Mouse (Mus musculus) ES-E14 (cell line): ENCODE results near the gene Galnt13. TPM values are rescaled to one million over a fixed set of nuclear protein-coding genes. Genes with fewer than 3 reads are reported as not detected.
"Not testable (repeated sequence)": the region's sequence is repeated elsewhere in the genome, so short reads cannot be mapped to it uniquely, and the experiment has no call there.

Experiments used
- DNase-seq: peaks from one replicate; pipeline ENCODE4 v3.0.0-alpha.2; 2013; ENCODE audit warnings: low read depth, low spot score
- H3K27ac ChIP-seq: 2 replicates; pipeline ENCODE4 v1.5.1; 2012; ENCODE audit warnings: low read depth, mild to moderate bottlenecking, low read length, moderate library complexity, mixed read lengths; ENCODE audit not compliant: poor library complexity, insufficient read depth, severe bottlenecking
- H3K36me3 ChIP-seq: 2 replicates; pipeline ENCODE4 v1.6.1; 2012; ENCODE audit warnings: mild to moderate bottlenecking, low read length, moderate library complexity, mixed read lengths; ENCODE audit not compliant: control insufficient read depth, poor library complexity, insufficient read depth, severe bottlenecking
- H3K4me1 ChIP-seq, 2 experiments: fragments of 150-350 bp in 1 of 2; sonication (generic) in 1 of 2; 2 replicates each; pipeline ENCODE4 v1.6.1; 2012; ENCODE audit warnings: low read length in 2 of 2, mild to moderate bottlenecking in 1 of 2, mixed read lengths in 1 of 2; ENCODE audit not compliant: control insufficient read depth in 2 of 2, insufficient read depth in 2 of 2, poor library complexity in 1 of 2
- H3K4me3 ChIP-seq, 2 experiments: fragments of 150-350 bp in 1 of 2; sonication (generic) in 1 of 2; 2 replicates each; pipeline ENCODE4 v1.5.1; 2012; ENCODE audit warnings: low read length in 2 of 2, low read depth in 1 of 2, mild to moderate bottlenecking in 1 of 2, mixed read lengths in 1 of 2; ENCODE audit not compliant: insufficient read depth in 1 of 2, poor library complexity in 1 of 2, severe bottlenecking in 1 of 2
- H3K9ac ChIP-seq: 2 replicates; pipeline ENCODE4 v1.6.1; 2012; ENCODE audit warnings: low read depth, mild to moderate bottlenecking, low read length, mixed read lengths; ENCODE audit not compliant: poor library complexity, insufficient read depth, severe bottlenecking
- H3K9me3 ChIP-seq: fragments of 150-350 bp; sonication (generic); 2 replicates; pipeline ENCODE4 v1.6.1; 2012; ENCODE audit warnings: low read depth, mild to moderate bottlenecking, low read length; ENCODE audit not compliant: control insufficient read depth, insufficient read depth
- CHD2 ChIP-seq: IDR thresholded peaks from 2 replicates; pipeline ENCODE4 v1.6.1; 2014; ENCODE audit warnings: mild to moderate bottlenecking, low read depth, low read length, inconsistent platforms
- HCFC1 ChIP-seq: IDR thresholded peaks from 2 replicates; pipeline ENCODE4 v1.6.1; 2012; ENCODE audit warnings: low read length, inconsistent platforms, borderline replicate concordance; ENCODE audit not compliant: insufficient read depth
- MAFK ChIP-seq: IDR thresholded peaks from 2 replicates; pipeline ENCODE4 v1.6.1; 2014; ENCODE audit warnings: mild to moderate bottlenecking, low read depth, low read length, inconsistent platforms; ENCODE audit not compliant: insufficient read depth
- ZC3H11A ChIP-seq: IDR thresholded peaks from 2 replicates; pipeline ENCODE4 v1.6.1; 2012; ENCODE audit warnings: low read depth, mild to moderate bottlenecking, inconsistent platforms, low read length, borderline replicate concordance
- ZNF384 ChIP-seq: IDR thresholded peaks from 2 replicates; pipeline ENCODE4 v1.6.1; 2012; ENCODE audit warnings: low read depth, low read length, inconsistent platforms
- in situ Hi-C, 2 experiments: fragments of 600-800 bp; cut with MboI; formaldehyde crosslinking; loops; one replicate each; pipeline ENCODE4 v1.15.1; 2025; ENCODE audit warnings: low sequenced_read_pairs in 2 of 2, inconsistent platforms in 1 of 2; ENCODE audit not compliant: unreplicated experiment in 2 of 2
- total RNA-seq: library from RNA; depleted of rRNA; stranded (reverse); fragments of 300-350 nt; gene quantifications from 2 replicates; pipeline ENCODE4 v1.2.3, GENCODE M21; 2012

The Galnt13 gene
- total RNA-seq, 1 experiment: 0.27 TPM

GRCm38 (mm10) chr2:54936369-54936768 is 500.3 kb downstream of the Galnt13 start:
- Histone ChIP-seq H3K36me3 (no peaks in the 10 kb centered on the region), H3K4me3 (no peak overlapping the region), H3K9ac (no peak overlapping the region), H3K9me3 (no peaks in the 10 kb centered on the region), H3K4me1 (0 out of 4 replicates have a peak, but pooled peaks cover 0 to 1% of the 10 kb centered on the region in 2 experiments), H3K27ac (no peak overlapping the region; the same call in 1 of the 2 replicates)
- no peak for DNase-seq
- in situ Hi-C loops: no loop called here
- no peak for TF ChIP-seq MAFK
- no peak for TF ChIP-seq HCFC1
- no peak for TF ChIP-seq CHD2
- TF ChIP-seq ZNF384: no peak
- TF ChIP-seq ZC3H11A: no peak

GRCm38 (mm10) chr2:54937306-54937705 is 501.2 kb downstream of the Galnt13 start:
- peak; percentile 39 for DNase-seq
- H3K9me3 ChIP-seq: no peaks in the 10 kb centered on the region
- H3K36me3 ChIP-seq: no peaks in the 10 kb centered on the region
- H3K4me1 ChIP-seq: 0 out of 4 replicates have a peak, but pooled peaks cover 0 to 1% of the 10 kb centered on the region in 2 experiments
- H3K27ac ChIP-seq: peak overlapping the region; percentile 47; the same call in 1 of the 2 replicates
- TF ChIP-seq CHD2 (no peak), ZNF384 (no peak), HCFC1 (no peak), ZC3H11A (no peak), MAFK (no peak)
- no peak overlapping the region for H3K9ac ChIP-seq
- H3K4me3 ChIP-seq: no peak overlapping the region
- in situ Hi-C loops: no loop called here

- Histone ChIP-seq H3K9ac (no peak overlapping the region), H3K4me3 (no peak overlapping the region), H3K9me3 (no peaks in the 10 kb centered on the region), H3K36me3 (no peaks in the 10 kb centered on the region), H3K27ac (no peak overlapping the region; the same call in 1 of the 2 replicates), H3K4me1 (0 out of 4 replicates have a peak, but pooled peaks cover 0 to 1% of the 10 kb centered on the region in 2 experiments)
- TF ChIP-seq ZNF384 (no peak), MAFK (no peak), CHD2 (no peak), ZC3H11A (no peak), HCFC1 (no peak)
- no peak for DNase-seq
- in situ Hi-C loops: no loop called here
These were observed 502.0 kb downstream of the Galnt13 start for GRCm38 (mm10) chr2:54938075-54938474.

- Histone ChIP-seq H3K4me1 (no peaks in the 10 kb centered on the region), H3K27ac (no peak overlapping the region), H3K4me3 (no peak overlapping the region), H3K9me3 (no peaks in the 10 kb centered on the region), H3K36me3 (no peaks in the 10 kb centered on the region), H3K9ac (no peak overlapping the region)
- TF ChIP-seq CHD2 (no peak), HCFC1 (no peak), ZC3H11A (no peak), MAFK (no peak), ZNF384 (no peak)
- DNase-seq: no peak
- in situ Hi-C loops: no loop called here
These were observed 507.3 kb downstream of the Galnt13 start for GRCm38 (mm10) chr2:54943386-54943785.

GRCm38 (mm10) chr2:54983839-54984238 is 547.7 kb downstream of the Galnt13 start:
- no peak for TF ChIP-seq ZNF384
- no peak for TF ChIP-seq CHD2
- Histone ChIP-seq H3K4me1 (no peaks in the 10 kb centered on the region), H3K36me3 (no peaks in the 10 kb centered on the region), H3K27ac (no peak overlapping the region), H3K4me3 (no peak overlapping the region), H3K9ac (no peak overlapping the region), H3K9me3 (no peaks in the 10 kb centered on the region)
- DNase-seq: no peak
- in situ Hi-C loops: no loop called here

GRCm38 (mm10) chr2:55022539-55022938 is 586.4 kb downstream of the Galnt13 start:
- in situ Hi-C loops, H3K9ac ChIP-seq, H3K27ac ChIP-seq, H3K4me3 ChIP-seq, H3K4me1 ChIP-seq, DNase-seq, H3K36me3 ChIP-seq, H3K9me3 ChIP-seq: not testable (repeated sequence)
